Mouse (Mus musculus): Measurements from ENCODE around the gene Camk2b.

GRCm38 (mm10) chr11:6107722-6108121, 41.6 kb upstream of the Camk2b start:
- TF ChIP-seq CTCF (IDR thresholded peaks at IDR 0.05; ENCODE audit: low read depth, low read length) (no peak), POLR2A (IDR thresholded peaks at IDR 0.05; ENCODE audit: insufficient read depth, low read length) (no peak), EP300 (IDR thresholded peaks at IDR 0.05; ENCODE audit: insufficient read depth, low read depth, low read length) (no peak)
